Mouse (Mus musculus) heart, postnatal 36 days (tissue): ENCODE results near the gene Fam20b. TPM values are rescaled to one million over a fixed set of nuclear protein-coding genes. Genes with fewer than 3 reads are reported as not detected.
A peak's percentile ranks its signal among the peaks of the same experiment; 100 is the strongest.

Source experiments
- DNase-seq, 2 experiments: peaks; one replicate each; pipeline ENCODE4 v3.0.0; 2021 to 2022
- intact Hi-C: fragments of 180-260 bp; cut with DNase I; formaldehyde crosslinking; loops from one replicate; pipeline ENCODE4 v1.15.1; 2025
- total RNA-seq, 2 experiments: library from RNA; stranded (reverse); gene quantifications; 2 replicates each; pipeline ENCODE4 v1.2.3; 2021

Fam20b gene
- 10 to 100 TPM; 55.4 to 56.6 TPM for total RNA-seq

GRCm38 (mm10) chr1:156718950-156719805, at the start of gene Fam20b:
Fam20b (minus strand) TSS chr1:156719086.
- DNase-seq, result peak; percentile 96 to 97
- intact Hi-C loops, result loop anchor here (2.0 to 5.0 kb wide), 2 partner anchors 46 to 67 kb away; no protein-coding TSS in a partner anchor

GRCm38 (mm10) chr1:156765311-156765710, 46.4 kb upstream of the Fam20b start:
- intact Hi-C loops, result no loop called here
- no peak for DNase-seq

- intact Hi-C loops, result no loop called here
Observed at GRCm38 (mm10) chr1:156764584-156764983, 45.7 kb upstream of the Fam20b start.

GRCm38 (mm10) chr1:156763280-156763679, 44.4 kb upstream of the Fam20b start:
- intact Hi-C loops, result no loop called here
- DNase-seq, result no peak

More at GRCm38 (mm10) chr1:156764584-156764983, 45.7 kb upstream of the Fam20b start:
- no peak for DNase-seq

- intact Hi-C loops, result no loop called here
- no peak for DNase-seq
Observed at GRCm38 (mm10) chr1:156761430-156761801, 42.5 kb upstream of the Fam20b start.

GRCm38 (mm10) chr1:156760549-156761429, 41.9 kb upstream of the Fam20b start:
- DNase-seq, result no peak
- intact Hi-C loops, result no loop called here

- DNase-seq, result no peak
- intact Hi-C loops, result no loop called here
Observed at GRCm38 (mm10) chr1:156758326-156758725, 39.4 kb upstream of the Fam20b start.

GRCm38 (mm10) chr1:156754608-156755413, 35.9 kb upstream of the Fam20b start:
- intact Hi-C loops, result no loop called here
- DNase-seq, result peak in 1 of 2 experiments; percentile 34

- no peak for DNase-seq
- intact Hi-C loops, result no loop called here
Observed at GRCm38 (mm10) chr1:156752990-156753389, 34.1 kb upstream of the Fam20b start.

GRCm38 (mm10) chr1:156752020-156752724, 33.3 kb upstream of the Fam20b start:
- intact Hi-C loops, result no loop called here
- peak; percentile 74 to 75 for DNase-seq

- DNase-seq, result no peak
- intact Hi-C loops, result no loop called here
Observed at GRCm38 (mm10) chr1:156750261-156750660, 31.4 kb upstream of the Fam20b start.

GRCm38 (mm10) chr1:156749136-156749535, 30.2 kb upstream of the Fam20b start:
- intact Hi-C loops, result loop anchor here (10.0 kb wide), 1 partner anchor 786 kb away; no protein-coding TSS in a partner anchor

GRCm38 (mm10) chr1:156748435-156749005, 29.6 kb upstream of the Fam20b start:
- intact Hi-C loops, result loop anchor here (10.0 kb wide), 1 partner anchor 786 kb away; no protein-coding TSS in a partner anchor
- DNase-seq, result no peak

More at GRCm38 (mm10) chr1:156749136-156749535, 30.2 kb upstream of the Fam20b start:
- DNase-seq, result no peak

GRCm38 (mm10) chr1:156745188-156745810, 26.4 kb upstream of the Fam20b start:
- intact Hi-C loops, result loop anchor here (10.0 kb wide), 1 partner anchor 790 kb away; no protein-coding TSS in a partner anchor

GRCm38 (mm10) chr1:156741482-156742411, 22.9 kb upstream of the Fam20b start:
- intact Hi-C loops, result loop anchor here (1.0 to 10.0 kb wide), 4 partner anchors 145 to 793 kb away; no protein-coding TSS in a partner anchor

More at GRCm38 (mm10) chr1:156745188-156745810, 26.4 kb upstream of the Fam20b start:
- DNase-seq, result no peak

GRCm38 (mm10) chr1:156735788-156736187, 16.9 kb upstream of the Fam20b start:
- intact Hi-C loops, result no loop called here
- no peak for DNase-seq

More at GRCm38 (mm10) chr1:156741482-156742411, 22.9 kb upstream of the Fam20b start:
- DNase-seq, result peak; percentile 69 to 75

- no peak for DNase-seq
Observed at GRCm38 (mm10) chr1:156734019-156734418, 15.1 kb upstream of the Fam20b start.

More at GRCm38 (mm10) chr1:156734019-156734418, 15.1 kb upstream of the Fam20b start:
- intact Hi-C loops, result no loop called here
